Mouse (Mus musculus) heart, embryonic 12.5 days (tissue): Measurements from ENCODE around the gene P4ha1. TPM values are rescaled to one million over a fixed set of nuclear protein-coding genes. Genes with fewer than 3 reads are reported as not detected.

Experiments
- ATAC-seq: fragments of 200-750 bp; cut with Nextera tagmentation; 2 replicates; pipeline ENCODE4 v1.8.0; 2017; ENCODE audit warnings: moderate TSS enrichment, moderate library complexity; ENCODE audit not compliant: insufficient number of reproducible peaks, low FRiP score
- H3K27ac ChIP-seq: fragments of 300-500 bp; sonication (generic); 2 replicates; pipeline ENCODE4 v1.5.1; 2016; ENCODE audit warnings: mild to moderate bottlenecking, moderate library complexity; ENCODE audit not compliant: poor library complexity, severe bottlenecking
- H3K27me3 ChIP-seq: fragments of 300-500 bp; sonication (generic); replicated peaks from 2 replicates; pipeline ENCODE4 v1.6.1; 2016; ENCODE audit warnings: mild to moderate bottlenecking, moderate library complexity
- H3K36me3 ChIP-seq: fragments of 300-500 bp; sonication (generic); 2 replicates; pipeline ENCODE4 v1.6.1; 2016; ENCODE audit warnings: mild to moderate bottlenecking, moderate library complexity
- H3K4me1 ChIP-seq: fragments of 300-500 bp; sonication (generic); replicated peaks from 2 replicates; pipeline ENCODE4 v1.6.1; 2016; ENCODE audit warnings: mild to moderate bottlenecking
- H3K4me2 ChIP-seq: fragments of 300-500 bp; sonication (generic); 2 replicates; pipeline ENCODE4 v1.6.1; 2016; ENCODE audit warnings: mild to moderate bottlenecking, moderate library complexity
- H3K4me3 ChIP-seq: fragments of 300-500 bp; sonication (generic); 2 replicates; pipeline ENCODE4 v1.5.1; 2016; ENCODE audit warnings: mild to moderate bottlenecking
- H3K9ac ChIP-seq: fragments of 300-500 bp; sonication (generic); 2 replicates; pipeline ENCODE4 v1.6.1; 2016; ENCODE audit warnings: mild to moderate bottlenecking, moderate library complexity
- H3K9me3 ChIP-seq: fragments of 300-500 bp; sonication (generic); replicated peaks from 2 replicates; pipeline ENCODE4 v1.6.1; 2016; ENCODE audit warnings: mild to moderate bottlenecking, moderate library complexity
- WGBS: fragments of 180-500 bp; shearing (Covaris S2); methylation state at CpG from one replicate; pipeline ENCODE4 v1.1.7; 2016; 5-methylcytosine and 5-hydroxymethylcytosine counted together
- polyA plus RNA-seq: library from polyadenylated mRNA; unstranded; fragments of >200 nt; fragmentation: Nextera tagmentation; extraction: Ambion mirVana; gene quantifications from 2 replicates; pipeline ENCODE4 v1.2.1, GENCODE M21; 2016

P4ha1 gene
- polyA plus RNA-seq, result 58.9 and 59.3 TPM in 2 replicates

DNA sequence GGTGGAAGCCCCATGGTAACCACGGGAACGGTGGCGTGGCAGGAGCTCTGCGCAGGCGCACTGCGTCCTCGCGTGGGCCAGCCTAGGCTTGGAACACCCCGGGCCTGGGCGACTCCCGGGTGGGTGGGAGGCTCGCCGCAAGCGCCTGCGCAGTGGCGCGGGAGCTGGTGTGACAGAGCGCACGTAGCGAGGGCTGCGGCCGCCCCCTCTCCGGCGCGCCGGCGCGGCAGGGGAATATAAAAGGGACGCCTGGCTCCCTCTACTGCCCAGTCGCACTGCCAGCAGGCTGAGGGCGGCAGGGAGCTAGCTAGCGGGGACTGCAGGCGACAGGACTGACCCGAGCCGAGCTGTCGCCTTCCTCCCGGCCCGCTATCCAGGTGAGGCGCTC, at the start of gene P4ha1:
Gene P4ha1, plus strand, starts transcription at position 197 of the 388 bp plus-strand sequence.
- no peaks in the 10 kb centered on the region for H3K27me3 ChIP-seq
- no peaks in the 10 kb centered on the region for H3K9me3 ChIP-seq
- peak; percentile 99 for ATAC-seq
- 1% methylated on average over 37 of the region's 39 CpGs for WGBS
- H3K4me3 ChIP-seq, result peak within 1 kb of the TSS; percentile 76
- H3K9ac ChIP-seq, result peak within 1 kb of the TSS; percentile 92
- peak within 1 kb of the TSS; percentile 97 for H3K27ac ChIP-seq
- H3K4me1 ChIP-seq, result peaks cover 8% of the 10 kb centered on the region
- H3K36me3 ChIP-seq, result no peaks in the 10 kb centered on the region
- peak within 1 kb of the TSS; percentile 76 for H3K4me2 ChIP-seq

DNA sequence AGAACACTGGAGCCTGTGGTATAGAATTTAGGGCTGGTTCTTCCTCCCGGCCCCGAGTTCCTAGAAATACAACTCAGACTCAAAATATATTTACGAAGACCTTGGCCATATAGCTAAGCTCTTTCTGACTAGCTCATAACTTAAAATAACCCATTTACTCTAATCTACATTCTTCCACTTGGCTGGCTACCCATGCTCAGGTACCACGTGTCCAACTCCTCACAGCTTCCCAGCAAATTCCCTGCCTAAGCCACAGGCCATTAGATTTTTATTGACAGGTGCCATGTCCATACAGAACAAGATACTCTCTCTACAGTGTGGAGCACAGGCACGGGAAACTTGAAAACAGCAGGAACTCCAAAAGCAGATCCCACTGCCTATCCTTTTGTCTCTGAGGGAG, 47.4 kb upstream of the P4ha1 start:
- no peak overlapping the region for H3K27ac ChIP-seq
- H3K4me2 ChIP-seq, result no peak overlapping the region
- no peak for ATAC-seq
- H3K4me3 ChIP-seq, result no peak overlapping the region
- no peaks in the 10 kb centered on the region for H3K36me3 ChIP-seq
- 0 out of 2 replicates have a peak, but pooled peaks cover 8% of the 10 kb centered on the region for H3K4me1 ChIP-seq
- no peaks in the 10 kb centered on the region for H3K9me3 ChIP-seq
- no peaks in the 10 kb centered on the region for H3K27me3 ChIP-seq
- H3K9ac ChIP-seq, result no peak overlapping the region
- WGBS, result 78% methylated on average over 5 of the region's 5 CpGs

DNA sequence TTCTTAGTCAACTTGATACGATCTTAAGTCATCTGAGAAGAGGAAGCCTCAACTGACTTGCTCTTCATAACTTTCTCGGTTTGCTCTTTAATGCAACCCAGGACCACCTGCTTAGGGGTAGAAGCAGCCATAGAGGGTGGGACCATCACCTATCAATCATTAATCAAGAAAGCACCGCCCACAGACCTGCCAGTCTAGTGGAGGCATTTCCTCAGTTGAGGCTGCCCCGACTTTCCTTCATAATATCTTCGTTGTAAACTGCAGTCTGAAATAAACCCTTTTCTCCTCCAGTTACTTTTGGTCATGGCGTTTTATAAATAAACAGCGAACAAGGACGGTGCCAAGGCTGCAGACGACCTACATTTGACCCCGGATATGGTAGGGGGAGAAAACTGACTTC, 46.0 kb upstream of the P4ha1 start:
- Histone ChIP-seq H3K36me3 (no peaks in the 10 kb centered on the region), H3K4me1 (0 out of 2 replicates have a peak, but pooled peaks cover 8% of the 10 kb centered on the region), H3K9ac (no peak overlapping the region), H3K27me3 (no peaks in the 10 kb centered on the region), H3K27ac (no peak overlapping the region), H3K4me3 (no peak overlapping the region), H3K4me2 (no peak overlapping the region), H3K9me3 (no peaks in the 10 kb centered on the region)
- WGBS, result 53% methylated on average over 10 of the region's 10 CpGs
- ATAC-seq, result no peak

DNA sequence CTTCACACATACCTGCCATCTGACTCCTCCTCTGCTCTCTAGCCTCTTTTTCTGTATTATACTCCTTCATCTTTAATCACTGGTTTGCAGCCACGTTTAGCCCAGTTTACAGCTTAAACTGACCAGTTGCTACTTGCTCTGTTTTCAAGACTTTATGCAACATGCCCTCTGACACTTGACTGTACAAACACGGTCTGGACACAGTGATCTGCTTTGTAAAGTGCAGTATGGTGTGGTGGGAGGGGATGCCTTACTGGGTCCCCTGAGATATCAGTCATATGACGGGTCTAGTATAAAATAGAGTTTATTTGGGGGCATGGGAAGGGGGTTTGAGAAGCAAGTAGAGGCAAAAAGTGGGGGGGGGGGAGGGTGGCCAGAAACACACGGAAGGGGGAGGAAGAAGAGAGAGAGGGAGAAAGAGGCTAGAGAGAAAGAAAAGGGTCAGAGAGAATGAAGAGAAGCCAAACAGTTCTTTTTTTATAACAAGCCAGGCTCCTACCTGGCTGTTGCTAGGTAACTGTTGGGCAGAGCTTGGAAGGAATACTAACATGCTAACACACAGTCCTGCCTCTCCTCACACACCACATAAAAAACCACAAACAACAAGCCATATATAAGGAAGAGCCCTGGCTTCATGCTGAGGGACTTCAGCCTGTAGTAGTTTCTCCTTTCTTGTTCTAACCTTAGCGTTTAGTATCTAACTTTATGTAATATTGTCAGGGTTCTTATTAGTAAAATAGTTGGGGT, 45.2 kb upstream of the P4ha1 start:
- no peak overlapping the region for H3K4me3 ChIP-seq
- no peak overlapping the region for H3K4me2 ChIP-seq
- 0 out of 2 replicates have a peak, but pooled peaks cover 8% of the 10 kb centered on the region for H3K4me1 ChIP-seq
- H3K9ac ChIP-seq, result no peak overlapping the region
- WGBS, result 63% methylated on average over 4 of the region's 5 CpGs
- no peak for ATAC-seq
- no peaks in the 10 kb centered on the region for H3K36me3 ChIP-seq
- no peak overlapping the region for H3K27ac ChIP-seq
- H3K9me3 ChIP-seq, result no peaks in the 10 kb centered on the region
- no peaks in the 10 kb centered on the region for H3K27me3 ChIP-seq

DNA sequence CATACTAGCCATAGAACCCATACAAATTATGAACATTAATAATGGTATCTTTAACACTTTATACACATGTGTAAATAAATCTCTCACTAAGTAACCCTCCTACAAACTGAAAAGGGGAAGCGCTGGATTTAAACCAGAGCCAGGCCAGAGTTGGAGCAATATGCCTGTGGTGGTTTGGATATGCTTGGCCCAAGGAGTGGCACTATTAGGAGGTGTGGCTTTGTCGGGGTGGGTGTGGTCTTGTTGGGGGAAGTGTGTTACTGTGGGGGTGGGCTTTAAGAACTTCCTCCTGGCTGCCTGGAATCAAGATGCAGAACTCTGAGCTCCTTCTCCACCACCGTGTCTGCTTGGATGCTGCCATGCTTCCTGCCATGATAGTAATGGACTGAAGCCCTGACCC, 39.9 kb upstream of the P4ha1 start:
- 74% methylated on average over 3 of the region's 3 CpGs for WGBS

DNA sequence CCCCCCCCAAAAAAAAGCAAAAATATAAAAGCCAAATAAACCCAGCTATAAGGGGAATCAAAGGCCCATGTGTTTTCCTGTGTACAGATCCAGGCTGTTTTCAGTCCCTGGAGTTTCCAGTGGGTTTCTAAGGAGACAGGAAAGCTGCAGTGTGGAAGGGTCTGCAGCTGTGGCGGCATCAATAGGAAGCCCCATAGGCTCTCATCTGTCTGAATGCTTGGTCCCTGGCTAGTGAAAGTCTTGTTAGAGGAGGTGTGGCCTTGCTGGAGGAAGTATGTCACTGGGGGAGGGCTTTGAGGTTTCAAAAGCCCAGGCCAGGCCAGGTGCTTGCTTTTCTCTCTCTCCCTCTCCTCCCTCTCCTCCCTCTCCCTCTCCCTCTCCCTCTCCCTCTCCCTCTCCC, 39.3 kb upstream of the P4ha1 start:
- Histone ChIP-seq H3K36me3 (no peaks in the 10 kb centered on the region), H3K4me3 (no peak overlapping the region), H3K4me2 (no peak overlapping the region), H3K9me3 (0 out of 2 replicates have a peak, but pooled peaks cover 4% of the 10 kb centered on the region), H3K4me1 (peaks cover 7% of the 10 kb centered on the region), H3K27me3 (no peaks in the 10 kb centered on the region), H3K27ac (no peak overlapping the region), H3K9ac (no peak overlapping the region)
- no peak for ATAC-seq
- 69% methylated on average over 1 of the region's 1 CpGs for WGBS

More for the DNA sequence above, 39.9 kb upstream of the P4ha1 start:
- ATAC-seq, result no peak
- H3K4me2 ChIP-seq, result no peak overlapping the region
- 0 out of 2 replicates have a peak, but pooled peaks cover 4% of the 10 kb centered on the region for H3K9me3 ChIP-seq
- H3K36me3 ChIP-seq, result no peaks in the 10 kb centered on the region
- no peak overlapping the region for H3K9ac ChIP-seq
- H3K27ac ChIP-seq, result no peak overlapping the region
- no peaks in the 10 kb centered on the region for H3K27me3 ChIP-seq
- H3K4me3 ChIP-seq, result no peak overlapping the region
- peaks cover 7% of the 10 kb centered on the region for H3K4me1 ChIP-seq

DNA sequence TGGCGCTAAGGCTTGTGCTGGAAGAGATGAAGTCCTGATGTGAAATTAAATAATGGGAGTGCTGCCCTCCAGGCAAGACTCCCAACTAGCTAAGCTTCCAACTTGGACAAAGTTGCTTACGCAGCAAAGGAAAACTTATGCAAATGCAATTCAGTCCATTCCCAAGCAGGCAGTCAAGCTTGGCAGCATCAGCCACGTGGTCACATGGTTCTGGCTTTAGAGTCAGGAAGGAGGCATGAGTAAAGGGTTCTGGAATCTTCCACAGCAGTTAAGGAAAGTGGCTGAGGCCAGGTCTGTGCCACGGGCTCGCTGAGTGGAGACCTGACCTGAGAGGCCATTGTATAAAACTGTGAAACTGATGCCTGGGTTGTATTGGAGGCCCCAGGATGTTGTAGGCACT, 37.6 kb upstream of the P4ha1 start:
- Histone ChIP-seq H3K36me3 (no peaks in the 10 kb centered on the region), H3K4me2 (no peak overlapping the region), H3K9me3 (0 out of 2 replicates have a peak, but pooled peaks cover 4% of the 10 kb centered on the region), H3K4me3 (no peak overlapping the region), H3K27ac (no peak overlapping the region), H3K9ac (no peak overlapping the region), H3K4me1 (peaks cover 7% of the 10 kb centered on the region), H3K27me3 (no peaks in the 10 kb centered on the region)
- no peak for ATAC-seq
- 77% methylated on average over 5 of the region's 5 CpGs for WGBS

DNA sequence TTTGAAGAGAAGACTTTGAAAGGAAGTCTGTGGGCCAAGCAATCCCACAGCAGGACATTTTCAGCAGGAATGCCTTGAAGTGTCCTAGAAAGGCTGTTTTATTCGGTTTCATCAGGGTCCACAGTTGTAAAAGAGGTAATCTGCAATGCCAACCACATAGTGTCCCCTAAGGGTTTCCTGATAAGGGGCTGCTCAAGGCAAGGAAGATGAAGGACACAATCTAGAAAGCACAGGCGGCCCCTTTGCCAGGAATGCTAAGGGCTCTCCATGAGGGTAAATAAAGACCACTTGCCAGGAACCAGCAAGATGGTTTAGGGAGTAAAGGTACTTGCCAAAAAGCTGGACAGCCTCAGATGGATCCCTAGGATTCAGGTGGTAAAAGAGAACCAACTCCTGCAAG, 35.8 kb upstream of the P4ha1 start:
- H3K9me3 ChIP-seq, result 0 out of 2 replicates have a peak, but pooled peaks cover 4% of the 10 kb centered on the region
- H3K36me3 ChIP-seq, result no peaks in the 10 kb centered on the region
- no peak overlapping the region for H3K9ac ChIP-seq
- H3K27me3 ChIP-seq, result 0 out of 2 replicates have a peak, but pooled peaks cover 8% of the 10 kb centered on the region
- WGBS, result 26% methylated on average over 2 of the region's 2 CpGs
- peaks cover 7% of the 10 kb centered on the region for H3K4me1 ChIP-seq
- no peak overlapping the region for H3K4me3 ChIP-seq
- H3K27ac ChIP-seq, result no peak overlapping the region
- no peak for ATAC-seq
- no peak overlapping the region for H3K4me2 ChIP-seq

DNA sequence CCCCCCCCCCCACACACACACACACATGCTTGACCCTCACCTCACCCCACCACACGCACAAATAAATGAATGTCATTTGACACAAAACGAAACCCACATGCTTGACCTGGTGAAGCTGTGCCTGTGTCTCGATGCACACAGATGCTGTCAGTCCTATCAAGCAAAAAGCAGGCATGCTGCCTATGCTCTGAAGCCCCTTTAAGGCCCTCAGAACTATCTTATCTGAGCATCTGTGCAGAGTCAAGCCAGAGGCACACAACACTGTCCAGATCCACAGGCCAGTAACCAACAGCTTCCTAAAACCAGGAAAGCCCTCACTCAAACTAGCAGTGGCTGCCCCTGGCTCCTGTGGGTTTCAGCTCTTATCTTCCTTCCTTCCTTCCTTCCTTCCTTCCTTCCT, 35.4 kb upstream of the P4ha1 start:
- no peak overlapping the region for H3K27ac ChIP-seq
- no peak overlapping the region for H3K9ac ChIP-seq
- no peaks in the 10 kb centered on the region for H3K36me3 ChIP-seq
- ATAC-seq, result no peak
- H3K4me2 ChIP-seq, result no peak overlapping the region
- no peak overlapping the region for H3K4me3 ChIP-seq
- peaks cover 7% of the 10 kb centered on the region for H3K4me1 ChIP-seq
- H3K27me3 ChIP-seq, result 0 out of 2 replicates have a peak, but pooled peaks cover 8% of the 10 kb centered on the region
- H3K9me3 ChIP-seq, result 0 out of 2 replicates have a peak, but pooled peaks cover 4% of the 10 kb centered on the region
- WGBS, result 32% methylated on average over 3 of the region's 3 CpGs

DNA sequence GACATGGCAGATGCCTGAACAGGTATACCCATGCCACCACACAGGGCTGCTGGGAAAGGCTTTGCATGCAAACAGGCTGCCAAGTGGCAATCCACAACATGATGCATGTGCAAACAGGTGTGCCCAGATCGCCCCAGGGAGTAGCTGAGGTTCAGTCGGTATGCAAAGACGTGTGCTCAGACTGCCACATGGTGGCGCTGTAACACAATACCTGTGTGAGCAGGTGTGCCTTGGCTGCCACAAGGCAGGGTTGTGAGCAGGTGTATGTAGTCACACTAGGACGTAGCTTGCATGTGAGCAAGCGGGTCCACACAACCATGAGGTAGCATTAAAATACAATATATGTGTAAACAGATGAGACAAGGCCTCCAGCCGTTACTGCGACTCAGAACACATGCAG, 34.0 kb upstream of the P4ha1 start:
- Histone ChIP-seq H3K27me3 (0 out of 2 replicates have a peak, but pooled peaks cover 8% of the 10 kb centered on the region), H3K27ac (no peak overlapping the region), H3K9me3 (0 out of 2 replicates have a peak, but pooled peaks cover 4% of the 10 kb centered on the region), H3K4me1 (peaks cover 7% of the 10 kb centered on the region), H3K4me2 (no peak overlapping the region), H3K36me3 (no peaks in the 10 kb centered on the region), H3K4me3 (no peak overlapping the region), H3K9ac (no peak overlapping the region)
- WGBS, result 55% methylated on average over 8 of the region's 8 CpGs
- no peak for ATAC-seq

DNA sequence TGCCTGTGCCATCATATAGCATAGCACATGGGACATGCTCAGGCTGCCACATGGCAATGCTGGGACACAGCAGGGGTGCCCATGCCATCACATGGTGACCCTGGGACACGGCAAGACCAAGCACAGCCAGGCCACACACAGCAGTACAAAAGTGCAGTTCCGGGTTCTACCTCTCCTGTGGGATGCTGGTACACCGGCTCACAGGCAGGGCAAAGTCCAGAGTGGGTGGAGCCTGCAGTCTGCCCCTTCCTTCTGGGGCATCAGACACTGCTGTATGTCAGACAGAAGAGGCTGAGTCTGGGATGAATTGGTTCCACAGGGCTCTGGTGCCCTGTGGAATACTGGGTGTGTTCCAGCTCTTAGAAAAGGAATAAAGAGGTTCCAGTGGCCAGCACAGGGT, 31.6 kb upstream of the P4ha1 start:
- 0 out of 2 replicates have a peak, but pooled peaks cover 4% of the 10 kb centered on the region for H3K9me3 ChIP-seq
- H3K4me3 ChIP-seq, result no peak overlapping the region
- WGBS, result 43% methylated on average over 3 of the region's 3 CpGs
- H3K4me1 ChIP-seq, result peaks cover 7% of the 10 kb centered on the region
- H3K9ac ChIP-seq, result no peak overlapping the region
- no peaks in the 10 kb centered on the region for H3K36me3 ChIP-seq
- no peak for ATAC-seq
- H3K27me3 ChIP-seq, result 0 out of 2 replicates have a peak, but pooled peaks cover 8% of the 10 kb centered on the region
- H3K4me2 ChIP-seq, result no peak overlapping the region
- H3K27ac ChIP-seq, result no peak overlapping the region
